Mouse (Mus musculus) cortical plate, adult 2 months (tissue): ENCODE measurements around the gene Scn3b.

ENCODE experiments used
- CTCF ChIP-seq: fragments of 200-500 bp; IDR thresholded peaks from 2 replicates; pipeline ENCODE4 v1.5.1; 2011; ENCODE audit warnings: mild to moderate bottlenecking, control low read depth, low read length; ENCODE audit not compliant: insufficient read depth; ENCODE audit errors: extremely low read depth
- POLR2A ChIP-seq: fragments of 200-500 bp; IDR thresholded peaks from 2 replicates; pipeline ENCODE4 v1.6.1; 2011; ENCODE audit warnings: mild to moderate bottlenecking, low read length, control low read depth; ENCODE audit not compliant: insufficient read depth; ENCODE audit errors: extremely low read depth

GRCm38 (mm10) chr9:40249106-40249505 lies 19.9 kb upstream of the Scn3b start:
- no peak for TF ChIP-seq POLR2A
- TF ChIP-seq CTCF: no peak
